Mouse (Mus musculus): ENCODE results near the gene Amtn. TPM values are rescaled to one million over a fixed set of nuclear protein-coding genes. Genes with fewer than 3 reads are reported as not detected.
"Not testable (repeated sequence)": the region's sequence is repeated elsewhere in the genome, so short reads cannot be mapped to it uniquely, and the experiment has no call there.

The Amtn gene
- not detected in 2 replicates for polyA plus RNA-seq (2014; fragmentation: Nextera tagmentation; extraction: Ambion mirVana)

GRCm38 (mm10) chr5:88375808-88376207 lies at the start of gene Amtn:
TSS of gene Amtn (plus strand) at chr5:88376108.
- Histone ChIP-seq H3K27me3 (replicated peaks; ENCODE audit: control insufficient read depth, insufficient read depth, low read length) (no peaks in the 10 kb centered on the region), H3K9ac (ENCODE audit: low read length) (no peak within 1 kb of the TSS), H3K36me3 (ENCODE audit: control insufficient read depth, insufficient read depth, low read length) (no peaks in the 10 kb centered on the region), H3K4me1 (replicated peaks; ENCODE audit: control insufficient read depth, insufficient read depth, low read length) (no peaks in the 10 kb centered on the region), H3K4me2 (ENCODE audit: low read length) (no peak within 1 kb of the TSS), H3K9me3 (ENCODE audit: control insufficient read depth, low read length) (no peaks in the 10 kb centered on the region), H3K4me3 (ENCODE audit: low read depth, low read length) (no peak within 1 kb of the TSS), H3K27ac (ENCODE audit: low read depth) (no peak within 1 kb of the TSS)
- no peak for ATAC-seq (replicated peaks; ENCODE audit: low FRiP score, low TSS enrichment, low read depth)
- DNase-seq (ENCODE audit: low spot score): no peak
- WGBS: 78% methylated on average over 4 of the region's 4 CpGs

- not testable (repeated sequence) for H3K27ac ChIP-seq (ENCODE audit: low read depth); H3K4me3 ChIP-seq (ENCODE audit: low read depth, low read length); DNase-seq (ENCODE audit: low spot score); H3K27me3 ChIP-seq (replicated peaks; ENCODE audit: control insufficient read depth, insufficient read depth, low read length); ATAC-seq (replicated peaks; ENCODE audit: low FRiP score, low TSS enrichment, low read depth); H3K4me1 ChIP-seq (replicated peaks; ENCODE audit: control insufficient read depth, insufficient read depth, low read length); H3K9ac ChIP-seq (ENCODE audit: low read length); H3K4me2 ChIP-seq (ENCODE audit: low read length); H3K36me3 ChIP-seq (ENCODE audit: control insufficient read depth, insufficient read depth, low read length); H3K9me3 ChIP-seq (ENCODE audit: control insufficient read depth, low read length)
- 60% methylated on average over 2 of the region's 2 CpGs for WGBS
These were observed 27.4 kb upstream of the Amtn start for GRCm38 (mm10) chr5:88348533-88348932.

- Histone ChIP-seq H3K4me1 (replicated peaks; ENCODE audit: control insufficient read depth, insufficient read depth, low read length) (no peaks in the 10 kb centered on the region), H3K9ac (ENCODE audit: low read length) (no peak overlapping the region), H3K9me3 (ENCODE audit: control insufficient read depth, low read length) (no peaks in the 10 kb centered on the region), H3K27me3 (replicated peaks; ENCODE audit: control insufficient read depth, insufficient read depth, low read length) (no peaks in the 10 kb centered on the region), H3K4me2 (ENCODE audit: low read length) (no peak overlapping the region), H3K4me3 (ENCODE audit: low read depth, low read length) (no peak overlapping the region), H3K36me3 (ENCODE audit: control insufficient read depth, insufficient read depth, low read length) (no peaks in the 10 kb centered on the region), H3K27ac (ENCODE audit: low read depth) (no peak overlapping the region)
- 1% methylated on average over 5 of the region's 5 CpGs for WGBS
- DNase-seq (ENCODE audit: low spot score): peak; percentile 58
- ATAC-seq (replicated peaks; ENCODE audit: low FRiP score, low TSS enrichment, low read depth): no peak
These were observed 11.1 kb upstream of the Amtn start for GRCm38 (mm10) chr5:88364768-88365167.

- Histone ChIP-seq H3K9ac (ENCODE audit: low read length) (no peak overlapping the region), H3K36me3 (ENCODE audit: control insufficient read depth, insufficient read depth, low read length) (no peaks in the 10 kb centered on the region), H3K4me3 (ENCODE audit: low read depth, low read length) (no peak overlapping the region), H3K27me3 (replicated peaks; ENCODE audit: control insufficient read depth, insufficient read depth, low read length) (no peaks in the 10 kb centered on the region), H3K4me2 (ENCODE audit: low read length) (no peak overlapping the region), H3K27ac (ENCODE audit: low read depth) (no peak overlapping the region), H3K4me1 (replicated peaks; ENCODE audit: control insufficient read depth, insufficient read depth, low read length) (no peaks in the 10 kb centered on the region), H3K9me3 (ENCODE audit: control insufficient read depth, low read length) (no peaks in the 10 kb centered on the region)
- DNase-seq (ENCODE audit: low spot score) (no peak), ATAC-seq (replicated peaks; ENCODE audit: low FRiP score, low TSS enrichment, low read depth) (no peak)
- WGBS: 63% methylated on average over 1 of the region's 1 CpGs
These were observed 9.0 kb upstream of the Amtn start for GRCm38 (mm10) chr5:88366886-88367285.

GRCm38 (mm10) chr5:88370578-88371232 lies 5.2 kb upstream of the Amtn start:
- Histone ChIP-seq H3K4me1 (replicated peaks; ENCODE audit: control insufficient read depth, insufficient read depth, low read length) (no peaks in the 10 kb centered on the region), H3K27ac (ENCODE audit: low read depth) (no peak overlapping the region), H3K4me3 (ENCODE audit: low read depth, low read length) (no peak overlapping the region), H3K9ac (ENCODE audit: low read length) (no peak overlapping the region), H3K9me3 (ENCODE audit: control insufficient read depth, low read length) (no peaks in the 10 kb centered on the region), H3K27me3 (replicated peaks; ENCODE audit: control insufficient read depth, insufficient read depth, low read length) (no peaks in the 10 kb centered on the region), H3K4me2 (ENCODE audit: low read length) (no peak overlapping the region), H3K36me3 (ENCODE audit: control insufficient read depth, insufficient read depth, low read length) (no peaks in the 10 kb centered on the region)
- DNase-seq (ENCODE audit: low spot score) (no peak), ATAC-seq (replicated peaks; ENCODE audit: low FRiP score, low TSS enrichment, low read depth) (peak; percentile 87)
- WGBS: 50% methylated on average over 6 of the region's 6 CpGs

GRCm38 (mm10) chr5:88372563-88372962 lies 3.3 kb upstream of the Amtn start:
- ATAC-seq (replicated peaks; ENCODE audit: low FRiP score, low TSS enrichment, low read depth) (no peak), DNase-seq (ENCODE audit: low spot score) (no peak)
- Histone ChIP-seq H3K9me3 (ENCODE audit: control insufficient read depth, low read length) (no peaks in the 10 kb centered on the region), H3K27ac (ENCODE audit: low read depth) (no peak overlapping the region), H3K4me3 (ENCODE audit: low read depth, low read length) (no peak overlapping the region), H3K27me3 (replicated peaks; ENCODE audit: control insufficient read depth, insufficient read depth, low read length) (no peaks in the 10 kb centered on the region), H3K4me2 (ENCODE audit: low read length) (no peak overlapping the region), H3K36me3 (ENCODE audit: control insufficient read depth, insufficient read depth, low read length) (no peaks in the 10 kb centered on the region), H3K9ac (ENCODE audit: low read length) (no peak overlapping the region), H3K4me1 (replicated peaks; ENCODE audit: control insufficient read depth, insufficient read depth, low read length) (no peaks in the 10 kb centered on the region)
- WGBS: 69% methylated on average over 6 of the region's 6 CpGs

GRCm38 (mm10) chr5:88391960-88392359 lies 16.1 kb downstream of the Amtn start:
- H3K4me3 ChIP-seq (ENCODE audit: low read depth, low read length); H3K36me3 ChIP-seq (ENCODE audit: control insufficient read depth, insufficient read depth, low read length); H3K27ac ChIP-seq (ENCODE audit: low read depth); ATAC-seq (replicated peaks; ENCODE audit: low FRiP score, low TSS enrichment, low read depth); H3K27me3 ChIP-seq (replicated peaks; ENCODE audit: control insufficient read depth, insufficient read depth, low read length); H3K4me1 ChIP-seq (replicated peaks; ENCODE audit: control insufficient read depth, insufficient read depth, low read length); DNase-seq (ENCODE audit: low spot score); H3K9me3 ChIP-seq (ENCODE audit: control insufficient read depth, low read length); H3K9ac ChIP-seq (ENCODE audit: low read length); H3K4me2 ChIP-seq (ENCODE audit: low read length): not testable (repeated sequence)
- WGBS: 88% methylated on average over 2 of the region's 2 CpGs

GRCm38 (mm10) chr5:88398581-88398980 lies 22.7 kb downstream of the Amtn start:
- Histone ChIP-seq H3K27ac (ENCODE audit: low read depth) (no peak overlapping the region), H3K9ac (ENCODE audit: low read length) (no peak overlapping the region), H3K27me3 (replicated peaks; ENCODE audit: control insufficient read depth, insufficient read depth, low read length) (no peaks in the 10 kb centered on the region), H3K4me2 (ENCODE audit: low read length) (no peak overlapping the region), H3K36me3 (ENCODE audit: control insufficient read depth, insufficient read depth, low read length) (no peaks in the 10 kb centered on the region), H3K4me1 (replicated peaks; ENCODE audit: control insufficient read depth, insufficient read depth, low read length) (no peaks in the 10 kb centered on the region), H3K9me3 (ENCODE audit: control insufficient read depth, low read length) (no peaks in the 10 kb centered on the region), H3K4me3 (ENCODE audit: low read depth, low read length) (no peak overlapping the region)
- ATAC-seq (replicated peaks; ENCODE audit: low FRiP score, low TSS enrichment, low read depth) (no peak), DNase-seq (ENCODE audit: low spot score) (no peak)
- WGBS: 76% methylated on average over 5 of the region's 5 CpGs

GRCm38 (mm10) chr5:88399849-88400248 lies 23.9 kb downstream of the Amtn start:
- H3K4me3 ChIP-seq (ENCODE audit: low read depth, low read length): no peak overlapping the region
- H3K27ac ChIP-seq (ENCODE audit: low read depth): no peak overlapping the region
- no peaks in the 10 kb centered on the region for H3K36me3 ChIP-seq (ENCODE audit: control insufficient read depth, insufficient read depth, low read length)
- H3K4me2 ChIP-seq (ENCODE audit: low read length): no peak overlapping the region
- H3K9ac ChIP-seq (ENCODE audit: low read length): no peak overlapping the region
- H3K4me1 ChIP-seq (replicated peaks; ENCODE audit: control insufficient read depth, insufficient read depth, low read length): no peaks in the 10 kb centered on the region
- peak; percentile 94 for DNase-seq (ENCODE audit: low spot score)
- H3K27me3 ChIP-seq (replicated peaks; ENCODE audit: control insufficient read depth, insufficient read depth, low read length): no peaks in the 10 kb centered on the region
- WGBS: 7% methylated on average over 6 of the region's 6 CpGs
- 0 out of 2 replicates have a peak, but pooled peaks have one; percentile 43 for ATAC-seq (replicated peaks; ENCODE audit: low FRiP score, low TSS enrichment, low read depth)
- H3K9me3 ChIP-seq (ENCODE audit: control insufficient read depth, low read length): no peaks in the 10 kb centered on the region
